Mouse (Mus musculus): Measurements from ENCODE around the gene Iars2.
A peak's percentile ranks its signal among the peaks of the same experiment; 100 is the strongest.

Iars2 gene

DNA sequence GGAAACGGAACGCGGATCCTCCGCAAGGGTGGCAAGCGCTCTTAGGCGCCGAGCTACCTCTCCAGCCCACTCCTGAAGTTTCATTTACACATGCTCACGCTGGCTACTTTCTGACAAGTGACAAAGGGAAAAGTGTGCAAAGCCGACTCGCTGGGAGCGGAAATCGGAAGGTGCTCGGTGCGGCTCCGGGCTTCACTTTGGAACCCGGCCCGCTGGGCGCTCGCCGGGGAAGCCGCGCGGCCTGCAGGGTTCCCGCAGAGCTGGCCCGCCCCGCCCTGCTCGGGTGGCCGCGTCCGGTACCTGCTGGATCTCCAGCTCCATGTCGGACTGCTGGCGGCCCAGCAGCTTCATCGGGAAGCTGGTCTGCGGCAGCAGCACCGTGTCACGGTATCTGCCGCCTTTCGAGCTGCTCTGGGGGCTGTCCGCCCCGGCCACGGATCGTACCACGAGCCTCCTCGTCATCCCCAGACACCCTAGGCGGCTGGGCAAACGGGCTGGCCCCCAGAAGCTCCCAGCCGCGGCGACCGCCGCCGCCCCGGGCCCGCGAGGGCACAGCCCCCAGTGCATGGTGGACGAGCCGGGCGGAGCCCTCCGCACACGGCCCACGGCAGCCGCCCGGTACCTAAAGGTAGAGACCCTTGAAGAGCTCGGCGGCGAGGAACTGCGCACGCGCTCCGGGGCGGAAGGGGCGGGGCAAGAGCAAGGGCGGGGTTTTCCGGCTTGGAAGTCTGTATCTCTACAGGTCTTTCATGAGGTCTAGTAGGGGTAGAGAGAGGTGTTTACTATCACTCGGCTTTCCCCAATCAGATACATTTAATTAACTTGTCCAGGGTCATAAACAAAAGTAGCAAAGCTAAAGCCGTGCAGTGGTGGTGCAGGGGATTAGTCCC is at the start of gene Iars2:
Gene Iars2 (minus strand): TSS at position 676 of the 890 bp plus-strand sequence.
- peak; percentile 93 for DNase-seq (ENCODE audit: low read depth, low spot score)

DNA sequence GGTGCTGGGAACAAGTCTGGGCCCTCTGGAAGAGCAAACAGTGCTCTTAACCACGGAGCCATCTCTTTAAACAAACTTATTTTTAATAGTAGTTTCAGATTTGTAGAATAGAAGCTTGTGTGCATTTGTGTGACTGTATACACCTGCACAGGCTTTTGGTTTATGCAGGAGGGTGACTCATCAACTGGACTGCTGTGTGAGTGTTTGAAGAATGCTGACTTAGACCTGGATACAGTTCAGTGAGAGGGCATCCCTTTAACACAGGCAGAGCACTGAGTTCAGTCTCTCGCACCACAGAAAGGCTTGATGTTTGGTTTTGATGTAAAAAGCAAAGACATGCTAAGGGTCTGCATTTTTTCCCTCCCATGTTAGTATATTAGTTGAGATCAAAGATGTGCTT is 48.2 kb upstream of the Iars2 start:
- no peak for DNase-seq (ENCODE audit: low read depth, low spot score)

- no peak for DNase-seq (ENCODE audit: low read depth, low spot score)
Observed at GRCm38 (mm10) chr1:185376390-185376789, 47.2 kb upstream of the Iars2 start.

DNA sequence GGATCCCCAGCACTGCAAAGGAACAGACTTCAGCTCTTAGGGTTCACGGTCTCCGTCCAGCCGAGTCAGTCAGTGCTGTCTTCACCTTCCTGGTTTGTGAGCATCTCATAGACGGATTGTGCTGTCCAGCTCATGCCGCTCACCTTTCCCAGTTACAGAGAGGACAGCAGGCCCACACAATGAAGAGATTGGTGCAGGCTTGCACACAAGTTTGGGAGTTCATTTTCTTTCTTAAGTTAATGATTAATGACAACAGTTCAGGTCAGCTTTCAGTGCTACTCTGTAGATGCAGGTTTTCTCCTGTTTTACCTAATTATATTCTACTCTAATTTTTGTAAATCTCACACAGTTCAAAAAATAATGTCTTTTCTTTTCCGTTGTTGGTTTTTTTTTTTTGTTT is 40.8 kb upstream of the Iars2 start:
- DNase-seq (ENCODE audit: low read depth, low spot score) = no peak

GRCm38 (mm10) chr1:185367383-185367782 is 38.2 kb upstream of the Iars2 start:
- DNase-seq (ENCODE audit: low read depth, low spot score) = no peak

DNA sequence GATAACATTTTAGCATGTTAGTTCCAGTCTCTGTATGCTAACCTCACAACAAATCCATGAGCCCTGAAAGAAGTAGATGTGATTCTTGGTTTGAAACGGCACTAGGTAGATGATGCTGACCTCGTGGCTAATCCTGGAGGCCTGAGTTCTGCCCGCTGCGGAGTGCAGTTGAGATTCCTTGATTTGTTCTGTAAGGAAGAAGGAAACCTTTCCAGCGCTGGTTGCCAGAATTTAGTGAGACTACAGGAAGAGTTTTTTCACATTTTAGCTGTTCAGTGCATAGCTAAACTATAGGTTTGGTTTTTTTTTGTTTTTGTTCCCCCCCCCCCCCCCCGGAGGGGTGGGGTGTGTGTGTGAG is 35.0 kb upstream of the Iars2 start:
- no peak for DNase-seq (ENCODE audit: low read depth, low spot score)

GRCm38 (mm10) chr1:185363526-185364182 is 34.5 kb upstream of the Iars2 start:
- peak; percentile 87 for DNase-seq (ENCODE audit: low read depth, low spot score)

- peak; percentile 98 for DNase-seq (ENCODE audit: low read depth, low spot score)
Observed at GRCm38 (mm10) chr1:185362677-185363520, 33.7 kb upstream of the Iars2 start, which contains the start of gene Eprs. Gene Eprs, plus strand, starts transcription at chr1:185363044.

DNA sequence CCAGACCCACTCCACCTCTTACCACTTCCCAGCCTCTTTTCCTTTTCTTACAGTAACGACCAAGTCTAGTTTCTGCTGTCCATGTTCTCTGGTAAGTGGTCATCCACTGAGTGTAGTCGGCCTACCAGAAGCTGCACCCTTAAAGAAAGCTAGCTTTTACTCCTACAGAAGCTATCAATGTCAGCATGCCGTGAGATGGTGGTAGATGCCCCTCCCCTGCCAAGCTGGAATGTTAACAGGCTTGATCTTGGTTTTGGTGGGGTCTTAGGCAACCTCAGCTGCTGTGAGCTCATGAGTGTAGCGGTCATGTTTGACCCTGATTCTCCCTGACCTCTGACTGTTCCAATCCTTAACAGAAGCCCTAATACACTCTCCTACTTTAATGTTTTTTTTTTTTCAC is 29.0 kb upstream of the Iars2 start:
- no peak for DNase-seq (ENCODE audit: low read depth, low spot score)

DNA sequence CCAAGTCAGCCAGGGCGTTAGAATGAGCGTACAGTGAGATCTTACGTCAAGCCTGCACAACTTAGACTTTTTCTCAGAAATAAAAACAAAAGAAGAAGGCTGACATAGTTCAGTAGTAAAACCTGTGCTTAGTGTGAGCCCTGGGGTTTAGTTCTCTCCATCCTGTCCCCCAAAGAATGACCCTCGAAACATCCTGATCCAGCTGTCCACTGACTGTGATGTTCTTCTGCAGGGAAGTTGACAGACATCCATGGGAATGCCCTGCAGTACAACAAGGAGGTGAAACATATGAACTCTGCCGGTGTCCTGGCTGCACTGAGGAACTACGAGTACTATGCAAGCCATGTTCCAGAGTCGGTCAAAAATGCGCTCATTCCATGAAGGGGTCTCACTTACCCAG is 27.1 kb upstream of the Iars2 start:
- no peak for DNase-seq (ENCODE audit: low read depth, low spot score)

- DNase-seq (ENCODE audit: low read depth, low spot score) = no peak
Observed at GRCm38 (mm10) chr1:185354731-185355130, 25.5 kb upstream of the Iars2 start.

DNA sequence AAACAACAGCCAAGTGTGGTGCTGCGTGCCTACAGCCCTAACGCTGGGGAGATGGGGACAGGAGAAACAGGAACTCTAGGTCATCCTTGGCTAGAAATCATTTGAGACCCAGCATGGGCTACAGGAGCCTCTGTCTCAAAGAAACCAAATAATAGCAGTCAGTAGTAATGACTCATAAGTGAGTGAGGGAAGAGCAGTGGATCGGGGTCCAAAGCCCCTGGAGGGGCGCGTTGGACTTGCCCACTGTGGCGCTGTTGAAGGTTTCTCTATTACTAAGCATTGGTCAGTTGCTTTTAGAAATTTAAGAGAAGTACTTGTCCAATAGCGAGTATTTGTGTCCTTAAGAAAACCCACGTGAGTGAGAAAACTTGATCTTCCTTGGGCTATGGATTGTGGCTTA is 24.2 kb upstream of the Iars2 start:
- DNase-seq (ENCODE audit: low read depth, low spot score) = no peak

GRCm38 (mm10) chr1:185352151-185352550 is 23.0 kb upstream of the Iars2 start:
- DNase-seq (ENCODE audit: low read depth, low spot score) = peak; percentile 88

- DNase-seq (ENCODE audit: low read depth, low spot score) = no peak
Observed at GRCm38 (mm10) chr1:185350611-185351010, 21.4 kb upstream of the Iars2 start.

DNA sequence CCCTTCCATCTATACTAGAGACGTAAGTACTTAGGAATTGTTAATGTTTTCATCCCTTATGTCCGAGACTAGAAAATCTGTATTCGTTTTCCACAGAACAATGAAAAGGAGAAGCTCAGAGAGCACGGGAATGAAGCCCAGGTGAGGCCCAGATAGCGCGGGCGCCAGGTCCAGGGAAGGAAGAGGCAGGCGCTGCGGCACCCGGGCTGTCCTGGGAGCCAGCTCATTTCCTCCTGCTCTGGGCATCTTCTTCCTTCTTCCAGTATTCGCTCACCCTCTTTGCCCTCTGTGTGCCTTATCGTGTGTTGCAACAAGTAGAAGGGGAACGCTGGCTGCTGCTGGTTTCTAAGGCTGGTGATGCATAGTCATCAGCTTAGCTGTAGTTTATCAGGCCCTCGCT is 20.5 kb upstream of the Iars2 start:
- DNase-seq (ENCODE audit: low read depth, low spot score) = no peak

- peak; percentile 71 for DNase-seq (ENCODE audit: low read depth, low spot score)
Observed at GRCm38 (mm10) chr1:185346188-185346587, 17.0 kb upstream of the Iars2 start.

- DNase-seq (ENCODE audit: low read depth, low spot score) = no peak
Observed at GRCm38 (mm10) chr1:185343422-185343821, 14.2 kb upstream of the Iars2 start.

DNA sequence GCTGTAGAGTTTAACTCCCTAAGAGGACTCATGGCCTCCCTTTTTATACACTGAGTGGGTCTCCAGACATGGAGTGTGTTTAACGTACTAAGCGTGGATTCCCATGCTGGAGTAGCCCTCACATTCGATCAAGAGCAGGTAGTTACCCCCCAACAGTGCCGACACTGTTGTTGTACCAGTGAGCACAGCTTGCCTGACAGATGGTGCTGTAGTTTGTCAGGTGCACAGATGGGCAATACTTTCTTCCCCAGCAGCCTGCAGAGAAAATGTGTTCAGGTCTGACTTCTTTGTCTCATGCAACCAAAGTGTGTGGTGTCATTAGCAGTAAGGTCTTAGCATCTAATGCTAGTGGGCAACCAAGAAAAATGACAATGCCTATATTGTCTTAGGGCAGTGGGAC is 13.2 kb upstream of the Iars2 start:
- no peak for DNase-seq (ENCODE audit: low read depth, low spot score)

GRCm38 (mm10) chr1:185336535-185336934 is 7.3 kb upstream of the Iars2 start:
- peak; percentile 81 for DNase-seq (ENCODE audit: low read depth, low spot score)

DNA sequence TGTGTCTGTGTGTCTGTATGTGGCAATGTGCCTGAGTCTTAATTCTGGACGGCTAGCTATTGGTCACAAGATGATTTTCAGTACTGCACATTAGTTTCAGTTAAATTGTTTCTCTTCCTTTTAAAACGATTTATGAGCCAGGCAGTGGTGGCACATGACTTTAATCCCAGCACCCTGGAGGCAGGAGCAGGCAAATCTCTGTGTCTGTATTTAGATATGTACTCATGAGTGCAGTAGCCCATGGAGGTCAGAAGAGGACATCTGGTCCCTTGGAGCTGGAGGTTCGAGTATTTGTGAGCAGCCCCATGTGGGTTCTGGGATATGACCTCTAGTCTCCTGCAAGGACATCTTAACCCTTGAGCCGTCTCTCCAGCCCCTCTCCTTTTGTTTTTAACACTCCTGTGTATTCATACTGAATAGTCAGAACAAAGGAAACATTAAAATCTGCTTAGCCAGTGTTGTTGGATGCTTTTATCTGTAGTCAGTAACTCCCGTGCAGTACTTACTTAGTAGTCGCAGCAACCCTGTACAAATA is 6.1 kb upstream of the Iars2 start:
- DNase-seq (ENCODE audit: low read depth, low spot score) = peak; percentile 68

DNA sequence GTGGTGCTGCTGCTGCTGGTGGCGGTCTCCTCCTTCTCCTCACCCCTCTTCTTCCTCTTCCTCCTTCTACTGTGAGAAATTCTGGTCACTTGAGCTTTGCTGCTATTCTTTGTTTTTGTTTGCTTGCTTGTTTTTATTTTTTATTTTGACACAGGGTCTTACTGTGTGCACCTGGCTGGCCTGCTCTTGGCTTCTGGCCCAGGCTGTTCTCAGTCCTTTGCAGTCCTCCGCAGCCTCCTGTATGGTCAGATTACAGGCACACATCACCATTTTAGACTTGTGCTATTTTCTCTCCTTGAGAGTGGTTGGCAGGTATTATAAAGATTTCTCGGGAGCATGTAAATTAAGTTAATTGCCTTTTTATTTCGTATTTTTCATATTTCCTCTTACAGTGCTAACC is 4.9 kb upstream of the Iars2 start:
- DNase-seq (ENCODE audit: low read depth, low spot score) = no peak

- DNase-seq (ENCODE audit: low read depth, low spot score) = no peak
Observed at GRCm38 (mm10) chr1:185333651-185334050, 4.5 kb upstream of the Iars2 start.
